Mouse (Mus musculus) adrenal gland, adult (tissue): ENCODE data around the gene Sh2b1.

ENCODE experiments used
- DNase-seq, 2 experiments: peaks; one replicate each; pipeline ENCODE4 v3.0.0; 2022 to 2023; ENCODE audit warnings: low spot score in 1 of 2; ENCODE audit not compliant: inconsistent age in 2 of 2

Sh2b1 gene

DNA sequence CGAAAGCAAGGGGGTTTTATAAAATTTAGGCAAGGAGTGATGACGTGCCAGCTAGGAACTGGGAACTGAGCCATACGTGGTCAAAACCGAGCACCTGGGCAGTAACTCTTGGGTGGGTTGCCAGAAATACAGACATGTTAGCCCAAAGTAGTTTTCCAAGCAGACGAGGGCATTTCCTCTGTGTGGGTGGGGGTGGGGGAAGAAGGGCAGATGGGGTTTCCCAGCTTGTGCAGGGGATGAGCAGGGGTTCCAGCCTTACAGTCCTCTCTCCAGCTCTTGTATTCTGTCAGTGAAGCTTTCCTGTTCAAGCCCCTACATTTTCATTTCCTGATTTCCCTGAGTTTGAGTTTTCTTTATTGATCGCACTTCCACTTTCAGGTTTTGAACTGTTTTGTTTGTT, 51.1 kb downstream of the Sh2b1 start:
- DNase-seq, result no peak

DNA sequence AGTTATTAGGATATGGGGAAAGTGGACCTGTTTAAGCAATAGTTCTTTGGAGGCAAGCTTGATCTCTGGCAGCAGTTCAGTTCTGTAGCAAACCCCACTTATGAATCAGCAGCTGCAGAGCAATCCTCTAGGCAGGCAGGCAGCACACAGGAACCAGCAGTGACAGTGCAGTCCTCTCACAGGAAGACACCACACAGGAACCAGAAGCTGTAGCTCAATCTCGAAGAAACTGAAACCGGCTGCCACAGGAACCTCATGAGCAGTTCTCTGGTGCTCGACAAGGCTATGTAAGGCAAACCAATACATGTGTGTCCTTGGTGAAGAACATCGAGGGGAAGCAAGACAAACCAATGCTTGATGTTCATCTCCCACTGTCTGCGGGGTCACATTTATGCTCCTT, 53.5 kb downstream of the Sh2b1 start:
- no peak for DNase-seq

DNA sequence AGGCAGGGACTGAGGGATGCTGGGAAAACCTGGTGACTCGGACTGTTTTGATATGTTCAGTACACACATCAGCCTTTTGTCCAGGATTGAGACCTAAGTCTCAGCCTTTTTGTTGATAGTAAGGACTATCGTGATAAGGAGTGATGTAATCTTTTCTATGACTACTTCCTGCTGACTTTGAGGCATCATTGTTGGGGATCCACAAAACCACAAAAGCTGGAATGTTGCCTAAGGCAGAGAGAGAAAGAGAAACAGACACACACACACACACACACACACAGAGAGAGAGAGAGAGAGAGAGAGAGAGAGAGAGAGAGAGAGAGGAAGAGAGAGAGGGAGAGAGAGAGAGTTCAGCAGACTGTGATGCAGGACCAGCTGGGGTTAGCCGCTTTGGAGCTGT, 56.7 kb downstream of the Sh2b1 start:
- no peak for DNase-seq

DNA sequence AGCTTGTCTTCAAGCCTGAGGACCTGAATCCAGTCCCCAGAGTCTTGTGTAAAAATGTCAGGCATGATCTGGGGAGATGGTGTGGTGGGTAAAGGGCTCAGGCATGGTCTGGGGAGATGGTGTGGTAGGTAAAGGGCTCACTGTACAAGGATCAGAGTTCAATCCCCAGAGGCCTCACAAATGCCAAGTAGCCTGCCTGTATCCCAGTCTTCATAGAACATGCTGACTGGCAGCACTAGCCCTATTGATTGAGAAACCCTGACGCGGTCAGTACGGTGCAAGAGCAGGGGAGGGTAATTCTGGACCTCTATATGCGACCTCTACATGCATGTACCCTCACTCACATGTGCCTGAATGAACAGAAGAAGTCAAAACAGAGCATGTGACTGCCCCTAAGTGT, 57.6 kb downstream of the Sh2b1 start:
- peak in 1 of 2 experiments; percentile 39 for DNase-seq

DNA sequence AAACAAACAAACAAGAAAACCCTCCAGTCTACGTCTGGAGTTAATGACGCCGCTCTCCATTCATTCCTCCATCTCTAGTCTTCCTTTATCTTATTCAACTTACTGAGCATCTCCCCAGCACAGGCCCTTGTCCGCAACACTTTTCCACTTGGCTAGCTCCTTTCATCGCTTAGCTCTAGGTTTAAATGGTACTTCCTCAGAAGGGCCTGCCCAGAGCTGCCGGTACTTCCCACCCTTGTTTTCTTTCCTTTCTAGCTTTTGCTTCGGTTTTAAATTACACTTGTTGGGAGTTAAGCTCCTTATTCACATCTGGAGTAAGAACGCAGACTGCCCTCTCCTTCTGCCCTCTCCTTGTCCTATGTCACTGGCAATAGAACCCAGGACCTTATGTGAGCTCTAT, 58.2 kb downstream of the Sh2b1 start:
- no peak for DNase-seq
